Comparison of ENCODE assay signal across 8 mouse cellular contexts in genomic region chr11:69919053-69919452, GRCm38 (mm10). TPM values are rescaled to one million over a fixed set of nuclear protein-coding genes. Genes with fewer than 3 reads are reported as not detected.
A peak's percentile ranks its signal among the peaks of the same experiment; 100 is the strongest.
DNase-seq lines count a peak whose midpoint lies in the region; ATAC-seq and TF ChIP-seq lines count a peak whose summit lies in the region.

No protein-coding gene starts in this region.

- TF ChIP-seq EP300 in heart, postnatal 0 days (IDR thresholded peaks at IDR 0.05; ENCODE audit: low read depth): no peak
- TF ChIP-seq EP300 in liver, postnatal 0 days (IDR thresholded peaks at IDR 0.05; ENCODE audit: low read depth): no peak

- no peak for ATAC-seq in heart, embryonic 14.5 days (ENCODE audit: insufficient number of reproducible peaks, insufficient read depth, low FRiP score, low read depth)
- ATAC-seq in G1E (ENCODE audit: extremely low read depth, insufficient number of reproducible peaks, low FRiP score, poor library complexity, severe bottlenecking): no peak
- no peak for ATAC-seq in heart, postnatal 0 days (ENCODE audit: insufficient read depth, low read depth)
- no peak for ATAC-seq in liver, postnatal 0 days
- no peak for ATAC-seq in megakaryocyte-erythroid progenitor cell, adult 5-6 weeks (replicated peaks; ENCODE audit: low FRiP score, low TSS enrichment, poor library complexity, severe bottlenecking)

- no peaks in the 10 kb centered on the region for H3K27me3 ChIP-seq in heart, embryonic 14.5 days (ENCODE audit: control insufficient read depth, insufficient read depth, low read length)
- H3K27me3 ChIP-seq in G1E (ENCODE audit: insufficient read depth, low read length): no peaks in the 10 kb centered on the region
- H3K27me3 ChIP-seq in heart, postnatal 0 days (ENCODE audit: control insufficient read depth, insufficient read depth, low read length): no peaks in the 10 kb centered on the region
- no peaks in the 10 kb centered on the region for H3K27me3 ChIP-seq in liver, postnatal 0 days (ENCODE audit: insufficient read depth, low read length)

- H3K9ac ChIP-seq in heart, embryonic 14.5 days (ENCODE audit: low read length): peak overlapping the region; percentile 95
- peak overlapping the region; percentile 93; the same call in 1 of the 2 replicates for H3K9ac ChIP-seq in heart, postnatal 0 days (replicated peaks; ENCODE audit: low read depth, low read length)
- peak overlapping the region; percentile 91 for H3K9ac ChIP-seq in liver, postnatal 0 days (replicated peaks)

- H3K27ac ChIP-seq in heart, embryonic 14.5 days (replicated peaks in 1 of 2; ENCODE audit: control insufficient read depth in 1 of 2, insufficient read depth in 1 of 2, low read depth in 2 of 2, low read length in 2 of 2): peak overlapping the region in 1 of 2 experiments; percentile 94; a peak in 2 of 4 replicates
- H3K27ac ChIP-seq in heart, postnatal 0 days (ENCODE audit: low read depth): peak overlapping the region; percentile 99
- H3K27ac ChIP-seq in liver, postnatal 0 days (ENCODE audit: low read depth): peak overlapping the region; percentile 100

- 81% methylated on average over 9 of the region's 9 CpGs for WGBS in heart, embryonic 14.5 days
- WGBS in heart, postnatal 0 days: 78% methylated on average over 9 of the region's 9 CpGs
- 47% methylated on average over 9 of the region's 9 CpGs for WGBS in liver, postnatal 0 days (ENCODE audit: insufficient replicate concordance)

- H3K4me1 ChIP-seq in heart, embryonic 14.5 days (ENCODE audit: control insufficient read depth in 2 of 2, insufficient read depth in 2 of 2, low read length in 2 of 2): peaks cover 13 to 33% of the 10 kb centered on the region in 2 experiments
- peaks cover 66% of the 10 kb centered on the region for H3K4me1 ChIP-seq in G1E (ENCODE audit: insufficient read depth, low read depth, low read length)
- peaks cover 20% of the 10 kb centered on the region for H3K4me1 ChIP-seq in heart, postnatal 0 days (ENCODE audit: control insufficient read depth, insufficient read depth)
- peaks cover 61% of the 10 kb centered on the region for H3K4me1 ChIP-seq in liver, postnatal 0 days (ENCODE audit: insufficient read depth)

- H3K4me3 ChIP-seq in heart, embryonic 14.5 days (ENCODE audit: control insufficient read depth in 1 of 2, insufficient read depth in 1 of 2, low read depth in 1 of 2, low read length in 2 of 2): peak overlapping the region; percentile 82 to 93; a peak in 3 of 4 replicates
- peak overlapping the region; percentile 96 for H3K4me3 ChIP-seq in G1E (ENCODE audit: low read depth, low read length)
- H3K4me3 ChIP-seq in heart, postnatal 0 days (ENCODE audit: low read depth, low read length): peak overlapping the region; percentile 87
- H3K4me3 ChIP-seq in liver, postnatal 0 days (ENCODE audit: low read depth, low read length): peak overlapping the region; percentile 96

- intact Hi-C loops in heart, postnatal 25 days (cut with DNase I): loop anchor here (2.0 to 5.0 kb wide), 2 partner anchors 38 to 237 kb away; partner anchors contain the start of genes Kctd11 and Senp3

- H3K36me3 ChIP-seq in heart, embryonic 14.5 days (ENCODE audit: control insufficient read depth, insufficient read depth, low read length): peaks cover 48% of the 10 kb centered on the region
- H3K36me3 ChIP-seq in G1E (replicated peaks): peaks cover 64% of the 10 kb centered on the region
- peaks cover 43% of the 10 kb centered on the region for H3K36me3 ChIP-seq in heart, postnatal 0 days (replicated peaks; ENCODE audit: control insufficient read depth, insufficient read depth, low read length)
- H3K36me3 ChIP-seq in liver, postnatal 0 days (replicated peaks; ENCODE audit: insufficient read depth, low read length): peaks cover 41% of the 10 kb centered on the region

- no peaks in the 10 kb centered on the region for H3K9me3 ChIP-seq in heart, embryonic 14.5 days (ENCODE audit: control insufficient read depth, low read length)
- no peaks in the 10 kb centered on the region for H3K9me3 ChIP-seq in G1E (replicated peaks)
- no peaks in the 10 kb centered on the region for H3K9me3 ChIP-seq in heart, postnatal 0 days (replicated peaks; ENCODE audit: control insufficient read depth, low read length)
- no peaks in the 10 kb centered on the region for H3K9me3 ChIP-seq in liver, postnatal 0 days (ENCODE audit: low read length)

- DNase-seq in heart, postnatal 25 days (ENCODE audit: low spot score): no peak
- DNase-seq in G1E (ENCODE audit: low spot score): no peak
- no peak for DNase-seq in heart, postnatal 0 days (ENCODE audit: low spot score)
- DNase-seq in liver, postnatal 0 days: peak; percentile 13
- DNase-seq in frontal cortex, postnatal 14 days (ENCODE audit: low spot score in 2 of 2): no peak
- no peak for DNase-seq in cerebellum, adult 11 months

- no peak for TF ChIP-seq CTCF in G1E (IDR thresholded peaks at IDR 0.05; ENCODE audit: low read depth, low read length)
- TF ChIP-seq CTCF in heart, postnatal 0 days (IDR thresholded peaks at IDR 0.05; ENCODE audit: low read depth): no peak
- TF ChIP-seq CTCF in liver, postnatal 0 days (IDR thresholded peaks at IDR 0.05; ENCODE audit: low read depth): no peak

- peak overlapping the region; percentile 98 for H3K4me2 ChIP-seq in heart, embryonic 14.5 days (ENCODE audit: low read length)
- peak overlapping the region; percentile 99 for H3K4me2 ChIP-seq in heart, postnatal 0 days (ENCODE audit: low read depth, low read length)
- peak overlapping the region; percentile 92 for H3K4me2 ChIP-seq in liver, postnatal 0 days (ENCODE audit: low read depth, low read length)

RNA-seq across cellular contexts. Expression of gene Eif5a, which starts 2.7 kb away (rescaled TPM):
- polyA plus RNA-seq in heart, embryonic 14.5 days (2014; fragmentation: Nextera tagmentation; extraction: Ambion mirVana): 1,047 and 1,081 TPM in 2 replicates
- total RNA-seq in heart, postnatal 25 days (2021): 100 to 1,000 TPM; 427 TPM
- total RNA-seq in G1E (2014; fragmentation: Nextera tagmentation): 1,285 and 1,536 TPM in 2 replicates
- total RNA-seq in G1E (2017): 763 and 764 TPM in 2 replicates
- 2,879 and 2,909 TPM in 2 replicates for polyA plus RNA-seq in G1E (2012)
- 469 and 504 TPM in 2 replicates for total RNA-seq in heart, postnatal 0 days (2014; rRNA removed; ENCODE audit: low replicate concordance)
- 961 and 973 TPM in 2 replicates for polyA plus RNA-seq in heart, postnatal 0 days (2015; fragmentation: Nextera tagmentation; extraction: Ambion mirVana)
- polyA plus RNA-seq in liver, postnatal 0 days (2015; fragmentation: Nextera tagmentation; extraction: Ambion mirVana): 872 and 914 TPM in 2 replicates
- 1,285 and 1,514 TPM in 2 replicates for total RNA-seq in megakaryocyte-erythroid progenitor cell, adult 5-6 weeks (2014; fragmentation: Nextera tagmentation)
- 1,032 and 1,474 TPM in 2 replicates for total RNA-seq in megakaryocyte-erythroid progenitor cell, adult 5-6 weeks (2017)

RNA-seq across cellular contexts. Expression of gene Gps2, which starts 5.4 kb away (rescaled TPM):
- polyA plus RNA-seq in heart, embryonic 14.5 days (2014; fragmentation: Nextera tagmentation; extraction: Ambion mirVana): 45.2 and 46.8 TPM in 2 replicates
- 10 to 100 TPM; 24.1 to 26.7 TPM for total RNA-seq in heart, postnatal 25 days (2021)
- total RNA-seq in G1E (2014; fragmentation: Nextera tagmentation) (305 and 344 TPM in 2 replicates), G1E (2017) (44.9 and 45.8 TPM in 2 replicates)
- 203 and 216 TPM in 2 replicates for polyA plus RNA-seq in G1E (2012)
- total RNA-seq in heart, postnatal 0 days (2014; rRNA removed; ENCODE audit: low replicate concordance): 48.6 and 72.4 TPM in 2 replicates
- 37.1 and 38.1 TPM in 2 replicates for polyA plus RNA-seq in heart, postnatal 0 days (2015; fragmentation: Nextera tagmentation; extraction: Ambion mirVana)
- polyA plus RNA-seq in liver, postnatal 0 days (2015; fragmentation: Nextera tagmentation; extraction: Ambion mirVana): 46.1 and 48.9 TPM in 2 replicates
- 155 and 190 TPM in 2 replicates for total RNA-seq in megakaryocyte-erythroid progenitor cell, adult 5-6 weeks (2014; fragmentation: Nextera tagmentation)
- 53.7 and 106 TPM in 2 replicates for total RNA-seq in megakaryocyte-erythroid progenitor cell, adult 5-6 weeks (2017)

RNA-seq across cellular contexts. Expression of gene Ybx2, which starts 16.5 kb away (rescaled TPM):
- 6.6 and 7.3 TPM in 2 replicates for polyA plus RNA-seq in heart, embryonic 14.5 days (2014; fragmentation: Nextera tagmentation; extraction: Ambion mirVana)
- total RNA-seq in heart, postnatal 25 days (2021): 10 to 100 TPM; 18.8 to 23.4 TPM
- total RNA-seq in G1E (2014; fragmentation: Nextera tagmentation) (1.4 and 1.6 TPM in 2 replicates), G1E (2017) (0.23 TPM in 1 of 2 replicates, not detected in the other)
- 0.04 TPM in 1 of 2 replicates, not detected in the other for polyA plus RNA-seq in G1E (2012)
- total RNA-seq in heart, postnatal 0 days (2014; rRNA removed; ENCODE audit: low replicate concordance): 16.0 and 25.6 TPM in 2 replicates
- 4.9 and 7.9 TPM in 2 replicates for polyA plus RNA-seq in heart, postnatal 0 days (2015; fragmentation: Nextera tagmentation; extraction: Ambion mirVana)
- not detected in 2 replicates for polyA plus RNA-seq in liver, postnatal 0 days (2015; fragmentation: Nextera tagmentation; extraction: Ambion mirVana)
- 2.2 TPM in 1 of 2 replicates, not detected in the other for total RNA-seq in megakaryocyte-erythroid progenitor cell, adult 5-6 weeks (2014; fragmentation: Nextera tagmentation)
- not detected in 2 replicates for total RNA-seq in megakaryocyte-erythroid progenitor cell, adult 5-6 weeks (2017)

RNA-seq across cellular contexts. Expression of gene Neurl4, which starts 18.2 kb away (rescaled TPM):
- polyA plus RNA-seq in heart, embryonic 14.5 days (2014; fragmentation: Nextera tagmentation; extraction: Ambion mirVana): 7.5 and 11.1 TPM in 2 replicates
- total RNA-seq in heart, postnatal 25 days (2021): 10 to 100 TPM; 44.9 to 46.0 TPM
- 25.7 and 39.6 TPM in 2 replicates for total RNA-seq in G1E (2014; fragmentation: Nextera tagmentation)
- total RNA-seq in G1E (2017): 27.2 and 30.2 TPM in 2 replicates
- polyA plus RNA-seq in G1E (2012): 87.0 and 110 TPM in 2 replicates
- 39.2 and 59.5 TPM in 2 replicates for total RNA-seq in heart, postnatal 0 days (2014; rRNA removed; ENCODE audit: low replicate concordance)
- 3.6 and 4.5 TPM in 2 replicates for polyA plus RNA-seq in heart, postnatal 0 days (2015; fragmentation: Nextera tagmentation; extraction: Ambion mirVana)
- polyA plus RNA-seq in liver, postnatal 0 days (2015; fragmentation: Nextera tagmentation; extraction: Ambion mirVana): 1.0 and 1.4 TPM in 2 replicates
- total RNA-seq in megakaryocyte-erythroid progenitor cell, adult 5-6 weeks (2014; fragmentation: Nextera tagmentation): 31.7 and 51.2 TPM in 2 replicates
- 27.9 and 64.3 TPM in 2 replicates for total RNA-seq in megakaryocyte-erythroid progenitor cell, adult 5-6 weeks (2017)

RNA-seq across cellular contexts. Expression of gene 2810408A11Rik, which starts 18.3 kb away (rescaled TPM):
- polyA plus RNA-seq in heart, embryonic 14.5 days (2014; fragmentation: Nextera tagmentation; extraction: Ambion mirVana): 4.5 and 5.1 TPM in 2 replicates
- total RNA-seq in heart, postnatal 25 days (2021): under 1 TPM; 0.17 to 0.23 TPM
- total RNA-seq in G1E (2014; fragmentation: Nextera tagmentation) (6.6 and 7.2 TPM in 2 replicates), G1E (2017) (1.7 and 4.4 TPM in 2 replicates)
- polyA plus RNA-seq in G1E (2012): 0.62 and 1.2 TPM in 2 replicates
- total RNA-seq in heart, postnatal 0 days (2014; rRNA removed; ENCODE audit: low replicate concordance): 1.8 and 6.3 TPM in 2 replicates
- polyA plus RNA-seq in heart, postnatal 0 days (2015; fragmentation: Nextera tagmentation; extraction: Ambion mirVana): 2.8 and 3.9 TPM in 2 replicates
- polyA plus RNA-seq in liver, postnatal 0 days (2015; fragmentation: Nextera tagmentation; extraction: Ambion mirVana): 0.90 and 1.2 TPM in 2 replicates
- total RNA-seq in megakaryocyte-erythroid progenitor cell, adult 5-6 weeks (2014; fragmentation: Nextera tagmentation): 2.4 and 4.0 TPM in 2 replicates
- total RNA-seq in megakaryocyte-erythroid progenitor cell, adult 5-6 weeks (2017): 3.4 and 4.1 TPM in 2 replicates
